Mouse (Mus musculus) forebrain, embryonic 16.5 days (tissue): ENCODE measurements at regions not wholly inside any gene's neighbourhood (a gene's known extent, or its start where the extent isn't known, plus 50 kb on each side); places are given as distances from the start of the nearest gene placed in this dataset.

ENCODE experiments used
- ATAC-seq: fragments of 200-750 bp; cut with Nextera tagmentation; 2 replicates; pipeline ENCODE4 v1.8.0; 2017; ENCODE audit warnings: mild to moderate bottlenecking, moderate library complexity
- H3K27ac ChIP-seq: fragments of 300-500 bp; sonication (generic); 2 replicates; pipeline ENCODE4 v1.5.1; 2014; ENCODE audit warnings: low read length, control low read depth
- H3K27me3 ChIP-seq: fragments of 300-500 bp; sonication (generic); replicated peaks from 2 replicates; pipeline ENCODE4 v1.6.1; 2014; ENCODE audit warnings: low read length; ENCODE audit not compliant: control insufficient read depth, insufficient read depth
- H3K36me3 ChIP-seq: fragments of 300-500 bp; sonication (generic); 2 replicates; pipeline ENCODE4 v1.6.1; 2014; ENCODE audit not compliant: control insufficient read depth, insufficient read depth
- H3K4me1 ChIP-seq: fragments of 300-500 bp; sonication (generic); replicated peaks from 2 replicates; pipeline ENCODE4 v1.6.1; 2014; ENCODE audit warnings: low read length; ENCODE audit not compliant: control insufficient read depth, insufficient read depth
- H3K4me2 ChIP-seq: fragments of 300-500 bp; sonication (generic); 2 replicates; pipeline ENCODE4 v1.6.1; 2014; ENCODE audit warnings: mild to moderate bottlenecking, low read length, control low read depth
- H3K4me3 ChIP-seq: fragments of 300-500 bp; sonication (generic); replicated peaks from 2 replicates; pipeline ENCODE4 v1.5.1; 2014; ENCODE audit warnings: mild to moderate bottlenecking, low read length, control low read depth
- H3K9ac ChIP-seq: fragments of 300-500 bp; sonication (generic); replicated peaks from 2 replicates; pipeline ENCODE4 v1.6.1; 2014; ENCODE audit warnings: low read depth, low read length, control low read depth
- H3K9me3 ChIP-seq: fragments of 300-500 bp; sonication (generic); 2 replicates; pipeline ENCODE4 v1.6.1; 2016; ENCODE audit warnings: low read length; ENCODE audit not compliant: control insufficient read depth
- WGBS: fragments of 180-500 bp; shearing (Covaris S2); extraction: QIAGEN DNeasy Blood & Tissue Kit; methylation state at CpG from one replicate; pipeline ENCODE4 v1.1.7; 2014; 5-methylcytosine and 5-hydroxymethylcytosine counted together

- no peak overlapping the region for H3K4me2 ChIP-seq
- no peaks in the 10 kb centered on the region for H3K9me3 ChIP-seq
- no peak overlapping the region for H3K4me3 ChIP-seq
- H3K9ac ChIP-seq = no peak overlapping the region
- no peaks in the 10 kb centered on the region for H3K4me1 ChIP-seq
- H3K36me3 ChIP-seq = no peaks in the 10 kb centered on the region
- no peaks in the 10 kb centered on the region for H3K27me3 ChIP-seq
- no peak for ATAC-seq
- H3K27ac ChIP-seq = no peak overlapping the region
- 83% methylated on average over 6 of the region's 6 CpGs for WGBS
Observed at GRCm38 (mm10) chr6:50744462-50745166, 90.4 kb upstream of the Npvf start.

GRCm38 (mm10) chr6:50753151-50753550 lies 98.9 kb upstream of the Npvf start:
- Histone ChIP-seq H3K27ac (no peak overlapping the region), H3K4me3 (no peak overlapping the region), H3K27me3 (no peaks in the 10 kb centered on the region), H3K36me3 (no peaks in the 10 kb centered on the region), H3K9ac (no peak overlapping the region), H3K4me2 (no peak overlapping the region), H3K4me1 (no peaks in the 10 kb centered on the region), H3K9me3 (no peaks in the 10 kb centered on the region)
- ATAC-seq = no peak
- 69% methylated on average over 7 of the region's 7 CpGs for WGBS

GRCm38 (mm10) chr6:50754786-50755185 lies 100.5 kb upstream of the Npvf start:
- Histone ChIP-seq H3K4me1 (no peaks in the 10 kb centered on the region), H3K27ac (no peak overlapping the region), H3K9me3 (no peaks in the 10 kb centered on the region), H3K27me3 (no peaks in the 10 kb centered on the region), H3K4me3 (no peak overlapping the region), H3K9ac (no peak overlapping the region), H3K4me2 (no peak overlapping the region), H3K36me3 (no peaks in the 10 kb centered on the region)
- ATAC-seq = no peak
- 92% methylated on average over 12 of the region's 12 CpGs for WGBS

- Histone ChIP-seq H3K9me3 (no peaks in the 10 kb centered on the region), H3K27me3 (no peaks in the 10 kb centered on the region), H3K36me3 (no peaks in the 10 kb centered on the region), H3K9ac (no peak overlapping the region), H3K27ac (no peak overlapping the region), H3K4me3 (no peak overlapping the region), H3K4me1 (no peaks in the 10 kb centered on the region), H3K4me2 (no peak overlapping the region)
- 54% methylated on average over 6 of the region's 6 CpGs for WGBS
- no peak for ATAC-seq
Observed at GRCm38 (mm10) chr6:50760367-50760766, 106.1 kb upstream of the Npvf start.

GRCm38 (mm10) chr6:50763121-50763520 lies 108.9 kb upstream of the Npvf start:
- no peaks in the 10 kb centered on the region for H3K9me3 ChIP-seq
- no peak overlapping the region for H3K9ac ChIP-seq
- no peak overlapping the region for H3K27ac ChIP-seq
- H3K4me3 ChIP-seq = no peak overlapping the region
- 58% methylated on average over 4 of the region's 4 CpGs for WGBS
- no peaks in the 10 kb centered on the region for H3K27me3 ChIP-seq
- no peak overlapping the region for H3K4me2 ChIP-seq
- H3K4me1 ChIP-seq = peaks cover 5% of the 10 kb centered on the region; the same call in 1 of the 2 replicates
- no peaks in the 10 kb centered on the region for H3K36me3 ChIP-seq
- no peak; the same call in 1 of the 2 replicates for ATAC-seq

- no peak overlapping the region for H3K4me2 ChIP-seq
- WGBS = 49% methylated on average over 14 of the region's 14 CpGs
- peak overlapping the region; percentile 33; the same call in 1 of the 2 replicates for H3K27ac ChIP-seq
- H3K9ac ChIP-seq = no peak overlapping the region
- no peak overlapping the region for H3K4me3 ChIP-seq
- peaks cover 5% of the 10 kb centered on the region; the same call in 1 of the 2 replicates for H3K4me1 ChIP-seq
- ATAC-seq = peak; percentile 43; the same call in 1 of the 2 replicates
- no peaks in the 10 kb centered on the region for H3K27me3 ChIP-seq
- no peaks in the 10 kb centered on the region for H3K9me3 ChIP-seq
- H3K36me3 ChIP-seq = no peaks in the 10 kb centered on the region
Observed at GRCm38 (mm10) chr6:50766442-50766915, 112.2 kb upstream of the Npvf start.

- Histone ChIP-seq H3K27ac (no peak overlapping the region), H3K9ac (no peak overlapping the region), H3K36me3 (no peaks in the 10 kb centered on the region), H3K4me2 (no peak overlapping the region), H3K9me3 (no peaks in the 10 kb centered on the region), H3K4me1 (peaks cover 5% of the 10 kb centered on the region; the same call in 1 of the 2 replicates), H3K27me3 (no peaks in the 10 kb centered on the region), H3K4me3 (no peak overlapping the region)
- no peak for ATAC-seq
- WGBS = 45% methylated on average over 6 of the region's 6 CpGs
Observed at GRCm38 (mm10) chr6:50767126-50767525, 112.9 kb upstream of the Npvf start.

- H3K27ac ChIP-seq = no peak overlapping the region
Observed at GRCm38 (mm10) chr6:50767827-50768226, 113.6 kb upstream of the Npvf start.

GRCm38 (mm10) chr6:50769101-50769500 lies 114.9 kb upstream of the Npvf start:
- H3K4me1 ChIP-seq = peaks cover 5% of the 10 kb centered on the region; the same call in 1 of the 2 replicates
- 87% methylated on average over 2 of the region's 2 CpGs for WGBS
- ATAC-seq = no peak
- no peak overlapping the region for H3K4me2 ChIP-seq
- H3K9ac ChIP-seq = no peak overlapping the region
- no peaks in the 10 kb centered on the region for H3K27me3 ChIP-seq
- H3K36me3 ChIP-seq = no peaks in the 10 kb centered on the region
- no peak overlapping the region for H3K27ac ChIP-seq
- no peaks in the 10 kb centered on the region for H3K9me3 ChIP-seq
- H3K4me3 ChIP-seq = no peak overlapping the region

More at GRCm38 (mm10) chr6:50767827-50768226, 113.6 kb upstream of the Npvf start:
- Histone ChIP-seq H3K36me3 (no peaks in the 10 kb centered on the region), H3K9ac (no peak overlapping the region), H3K4me3 (no peak overlapping the region), H3K9me3 (no peaks in the 10 kb centered on the region), H3K4me1 (peaks cover 5% of the 10 kb centered on the region; the same call in 1 of the 2 replicates), H3K27me3 (no peaks in the 10 kb centered on the region), H3K4me2 (no peak overlapping the region)
- ATAC-seq = no peak
- WGBS = 89% methylated on average over 4 of the region's 4 CpGs
